Mouse (Mus musculus) brain, embryonic 14.5 days (tissue): ENCODE data around the gene Mfsd4b5. TPM values are rescaled to one million over a fixed set of nuclear protein-coding genes. Genes with fewer than 3 reads are reported as not detected.
"Not testable (repeated sequence)": the region's sequence is repeated elsewhere in the genome, so short reads cannot be mapped to it uniquely, and the experiment has no call there.

Experiments
- DNase-seq: peaks from one replicate; pipeline ENCODE4 v3.0.0-alpha.2; 2011; ENCODE audit warnings: low read depth
- CTCF ChIP-seq: fragments of 200-500 bp; IDR thresholded peaks from 2 replicates; pipeline ENCODE4 v1.5.1; 2012; ENCODE audit warnings: inconsistent platforms, mild to moderate bottlenecking, moderate library complexity, borderline replicate concordance; ENCODE audit not compliant: insufficient read depth, insufficient read length; ENCODE audit errors: extremely low read depth
- POLR2A ChIP-seq: fragments of 200-500 bp; IDR thresholded peaks from 2 replicates; pipeline ENCODE4 v1.6.1; 2012; ENCODE audit warnings: mild to moderate bottlenecking, inconsistent platforms, borderline replicate concordance; ENCODE audit not compliant: poor library complexity, insufficient read depth, insufficient read length, severe bottlenecking; ENCODE audit errors: extremely low read depth
- polyA plus RNA-seq: library from polyadenylated mRNA; depleted of rRNA; stranded (reverse); fragments of >200 nt; gene quantifications from 2 replicates; pipeline ENCODE4 v1.2.3, GENCODE M21; 2012

The Mfsd4b5 gene
- polyA plus RNA-seq, 1 experiment = 0.05 TPM

GRCm38 (mm10) chr10:39967512-39967911 lies 18.9 kb downstream of the Mfsd4b5 start:
- no peak for DNase-seq
- no peak for TF ChIP-seq CTCF
- TF ChIP-seq POLR2A = no peak

GRCm38 (mm10) chr10:39961906-39962305 lies 24.5 kb downstream of the Mfsd4b5 start:
- DNase-seq = no peak
- no peak for TF ChIP-seq CTCF
- TF ChIP-seq POLR2A = no peak

GRCm38 (mm10) chr10:39960441-39960822 lies 26.0 kb downstream of the Mfsd4b5 start:
- no peak for TF ChIP-seq POLR2A
- no peak for TF ChIP-seq CTCF
- DNase-seq = no peak

GRCm38 (mm10) chr10:39959761-39960440 lies 26.5 kb downstream of the Mfsd4b5 start, which contains the start of gene Mfsd4b3:
Gene Mfsd4b3 (minus strand): TSS chr10:39960153.
- DNase-seq = peak; percentile 98
- TF ChIP-seq POLR2A (no peak), CTCF (peak; percentile 88)

GRCm38 (mm10) chr10:39958266-39958665 lies 28.2 kb downstream of the Mfsd4b5 start:
- TF ChIP-seq POLR2A (no peak), CTCF (no peak)
- peak; percentile 54 for DNase-seq

- TF ChIP-seq POLR2A (no peak), CTCF (no peak)
- peak; percentile 21 for DNase-seq
These were observed 30.0 kb downstream of the Mfsd4b5 start for GRCm38 (mm10) chr10:39956340-39956878.

- TF ChIP-seq CTCF (no peak), POLR2A (no peak)
- DNase-seq = no peak
These were observed 31.3 kb downstream of the Mfsd4b5 start for GRCm38 (mm10) chr10:39955163-39955562.

- TF ChIP-seq CTCF = no peak
- DNase-seq = no peak
These were observed 37.0 kb downstream of the Mfsd4b5 start for GRCm38 (mm10) chr10:39949377-39949954.

GRCm38 (mm10) chr10:39947195-39947594 lies 39.3 kb downstream of the Mfsd4b5 start:
- not testable (repeated sequence) for DNase-seq

- TF ChIP-seq CTCF (no peak), POLR2A (no peak)
- no peak for DNase-seq
These were observed 49.9 kb downstream of the Mfsd4b5 start for GRCm38 (mm10) chr10:39936553-39936952.

- TF ChIP-seq POLR2A = no peak
- TF ChIP-seq CTCF = peak; percentile 4; the same call in 1 of the 2 replicates
- DNase-seq = peak; percentile 53
These were observed 59.8 kb downstream of the Mfsd4b5 start, which contains the start of gene Mfsd4b2 for GRCm38 (mm10) chr10:39926616-39927139. Gene Mfsd4b2 (minus strand): TSS chr10:39926923.

- DNase-seq = not testable (repeated sequence)
These were observed 61.9 kb downstream of the Mfsd4b5 start for GRCm38 (mm10) chr10:39924556-39924955.

- DNase-seq = no peak
- TF ChIP-seq CTCF (no peak), POLR2A (no peak)
These were observed 73.8 kb downstream of the Mfsd4b5 start for GRCm38 (mm10) chr10:39912616-39913015.
